Mouse (Mus musculus): ENCODE measurements around the gene Nfe2l3.

DNA sequence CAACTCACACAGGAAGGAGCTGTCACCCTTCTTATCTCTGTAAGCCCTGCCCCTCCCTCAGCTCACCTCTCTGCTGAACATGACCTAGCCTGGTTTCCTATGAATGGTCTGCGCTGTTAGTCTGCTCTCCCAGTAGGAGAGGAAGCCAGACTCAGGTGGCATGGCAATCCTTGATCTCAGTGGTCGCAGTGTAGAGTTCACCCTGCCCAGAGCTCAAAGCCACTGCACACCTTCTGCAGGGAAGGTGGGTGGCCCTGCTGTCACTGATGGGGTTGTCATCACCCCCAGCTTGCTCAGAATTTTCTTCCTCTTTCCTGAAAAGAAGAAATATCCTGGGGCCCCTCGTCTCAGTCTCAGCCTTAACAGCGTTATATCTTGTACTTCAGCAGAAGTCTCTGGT is 28.0 kb upstream of the Nfe2l3 start:
- no peak for TF ChIP-seq CTCF (IDR thresholded peaks at IDR 0.05; ENCODE audit: low read depth, low read length)
- no peak for TF ChIP-seq GATA2 (IDR thresholded peaks at IDR 0.05; ENCODE audit: borderline replicate concordance, low read depth, low read length)
- no peak for TF ChIP-seq POLR2AphosphoS5 (IDR thresholded peaks at IDR 0.05; ENCODE audit: insufficient replicate concordance, low read depth, low read length)
- TF ChIP-seq TAL1 (conservative IDR thresholded peaks at IDR 0.05; ENCODE audit: low read depth, low read length) = no peak
- no peak for TF ChIP-seq GATA1 (IDR thresholded peaks at IDR 0.05; ENCODE audit: borderline replicate concordance, low read length)
